Mouse (Mus musculus): ENCODE measurements around the gene 1700013F07Rik.
"Not testable (repeated sequence)": the region's sequence is repeated elsewhere in the genome, so short reads cannot be mapped to it uniquely, and the experiment has no call there.

The 1700013F07Rik gene

GRCm38 (mm10) chr3:108533951-108534350, at the start of gene 1700013F07Rik:
TSS of gene 1700013F07Rik (plus strand) at chr3:108534150.
- no peak for DNase-seq (ENCODE audit: low spot score)

GRCm38 (mm10) chr3:108484749-108485148, 49.2 kb upstream of the 1700013F07Rik start:
- DNase-seq (ENCODE audit: low spot score), result no peak

- DNase-seq (ENCODE audit: low spot score), result no peak
Measured at GRCm38 (mm10) chr3:108489968-108490367, 44.0 kb upstream of the 1700013F07Rik start.

GRCm38 (mm10) chr3:108494861-108495474, 39.0 kb upstream of the 1700013F07Rik start:
- no peak for DNase-seq (ENCODE audit: low spot score)

- DNase-seq (ENCODE audit: low spot score), result no peak
Measured at GRCm38 (mm10) chr3:108495486-108495885, 38.5 kb upstream of the 1700013F07Rik start.

- DNase-seq (ENCODE audit: low spot score), result no peak
Measured at GRCm38 (mm10) chr3:108497602-108498001, 36.3 kb upstream of the 1700013F07Rik start.

GRCm38 (mm10) chr3:108499826-108500225, 34.1 kb upstream of the 1700013F07Rik start:
- DNase-seq (ENCODE audit: low spot score), result no peak

- not testable (repeated sequence) for DNase-seq (ENCODE audit: low spot score)
Measured at GRCm38 (mm10) chr3:108501411-108501810, 32.5 kb upstream of the 1700013F07Rik start.

- DNase-seq (ENCODE audit: low spot score), result no peak
Measured at GRCm38 (mm10) chr3:108503908-108504307, 30.0 kb upstream of the 1700013F07Rik start.

GRCm38 (mm10) chr3:108508745-108509474, 25.0 kb upstream of the 1700013F07Rik start:
- DNase-seq (ENCODE audit: low spot score), result no peak

GRCm38 (mm10) chr3:108510156-108510555, 23.8 kb upstream of the 1700013F07Rik start:
- DNase-seq (ENCODE audit: low spot score), result no peak

GRCm38 (mm10) chr3:108510716-108511483, 23.1 kb upstream of the 1700013F07Rik start:
- peak; percentile 62 for DNase-seq (ENCODE audit: low spot score)

GRCm38 (mm10) chr3:108513465-108513864, 20.5 kb upstream of the 1700013F07Rik start:
- no peak for DNase-seq (ENCODE audit: low spot score)

- DNase-seq (ENCODE audit: low spot score), result no peak
Measured at GRCm38 (mm10) chr3:108518276-108518675, 15.7 kb upstream of the 1700013F07Rik start.

- no peak for DNase-seq (ENCODE audit: low spot score)
Measured at GRCm38 (mm10) chr3:108523415-108523814, 10.5 kb upstream of the 1700013F07Rik start.

GRCm38 (mm10) chr3:108528489-108528888, 5.5 kb upstream of the 1700013F07Rik start:
- no peak for DNase-seq (ENCODE audit: low spot score)

GRCm38 (mm10) chr3:108533114-108533885, 650 bp upstream of the 1700013F07Rik start:
- no peak for DNase-seq (ENCODE audit: low spot score)

GRCm38 (mm10) chr3:108535896-108536516, 2.1 kb downstream of the 1700013F07Rik start:
- no peak for DNase-seq (ENCODE audit: low spot score)

GRCm38 (mm10) chr3:108536517-108537260, 2.7 kb downstream of the 1700013F07Rik start, which contains the start of gene 5330417C22Rik:
TSS of gene 5330417C22Rik (minus strand) at chr3:108536536.
- peak; percentile 86 for DNase-seq (ENCODE audit: low spot score)

- peak; percentile 92 for DNase-seq (ENCODE audit: low spot score)
Measured at GRCm38 (mm10) chr3:108537303-108537702, 3.4 kb downstream of the 1700013F07Rik start.

- DNase-seq (ENCODE audit: low spot score), result no peak
Measured at GRCm38 (mm10) chr3:108542299-108542698, 8.3 kb downstream of the 1700013F07Rik start.

All from layer of hippocampus, adult 11-12 months (tissue).